Mouse (Mus musculus) kidney, embryonic 14.5 days (tissue): ENCODE data around the gene Atp6v1b1. TPM values are rescaled to one million over a fixed set of nuclear protein-coding genes. Genes with fewer than 3 reads are reported as not detected.

Source experiments
- ATAC-seq: fragments of 200-750 bp; cut with Nextera tagmentation; 2 replicates; pipeline ENCODE4 v1.8.0; 2017; ENCODE audit warnings: moderate number of reproducible peaks, mild to moderate bottlenecking, moderate TSS enrichment, moderate library complexity; ENCODE audit not compliant: low FRiP score, low TSS enrichment
- H3K27ac ChIP-seq: fragments of 300-500 bp; sonication (generic); 2 replicates; pipeline ENCODE4 v1.5.1; 2014; ENCODE audit warnings: low read depth, mild to moderate bottlenecking, low read length, moderate library complexity, mixed read lengths
- H3K27me3 ChIP-seq: fragments of 300-500 bp; sonication (generic); 2 replicates; pipeline ENCODE4 v1.6.1; 2014; ENCODE audit warnings: mild to moderate bottlenecking, low read length; ENCODE audit not compliant: control insufficient read depth, insufficient read depth
- H3K36me3 ChIP-seq: fragments of 300-500 bp; sonication (generic); 2 replicates; pipeline ENCODE4 v1.6.1; 2014; ENCODE audit warnings: low read length, mixed read lengths; ENCODE audit not compliant: control insufficient read depth, insufficient read depth
- H3K4me1 ChIP-seq: fragments of 300-500 bp; sonication (generic); 2 replicates; pipeline ENCODE4 v1.6.1; 2014; ENCODE audit warnings: low read length, mixed read lengths; ENCODE audit not compliant: control insufficient read depth, insufficient read depth
- H3K4me2 ChIP-seq: fragments of 300-500 bp; sonication (generic); replicated peaks from 2 replicates; pipeline ENCODE4 v1.6.1; 2014; ENCODE audit warnings: low read depth, mild to moderate bottlenecking, low read length
- H3K4me3 ChIP-seq: fragments of 300-500 bp; sonication (generic); 2 replicates; pipeline ENCODE4 v1.5.1; 2014; ENCODE audit warnings: mild to moderate bottlenecking, low read length
- H3K9ac ChIP-seq: fragments of 300-500 bp; sonication (generic); 2 replicates; pipeline ENCODE4 v1.6.1; 2014; ENCODE audit warnings: low read depth, mild to moderate bottlenecking, low read length, moderate library complexity
- H3K9me3 ChIP-seq: fragments of 300-500 bp; sonication (generic); 2 replicates; pipeline ENCODE4 v1.6.1; 2016; ENCODE audit warnings: low read length; ENCODE audit not compliant: control insufficient read depth
- WGBS: fragments of 180-500 bp; shearing (Covaris S2); extraction: QIAGEN DNeasy Blood & Tissue Kit; methylation state at CpG from one replicate; pipeline ENCODE4 v1.1.7; 2014; 5-methylcytosine and 5-hydroxymethylcytosine counted together
- polyA plus RNA-seq: library from polyadenylated mRNA; unstranded; fragments of >200 nt; fragmentation: Nextera tagmentation; extraction: Ambion mirVana; gene quantifications from 2 replicates; pipeline ENCODE4 v1.2.1, GENCODE M21; 2014

Atp6v1b1 gene
- polyA plus RNA-seq, 1 experiment from 2014 or later, result 3.6 TPM

DNA sequence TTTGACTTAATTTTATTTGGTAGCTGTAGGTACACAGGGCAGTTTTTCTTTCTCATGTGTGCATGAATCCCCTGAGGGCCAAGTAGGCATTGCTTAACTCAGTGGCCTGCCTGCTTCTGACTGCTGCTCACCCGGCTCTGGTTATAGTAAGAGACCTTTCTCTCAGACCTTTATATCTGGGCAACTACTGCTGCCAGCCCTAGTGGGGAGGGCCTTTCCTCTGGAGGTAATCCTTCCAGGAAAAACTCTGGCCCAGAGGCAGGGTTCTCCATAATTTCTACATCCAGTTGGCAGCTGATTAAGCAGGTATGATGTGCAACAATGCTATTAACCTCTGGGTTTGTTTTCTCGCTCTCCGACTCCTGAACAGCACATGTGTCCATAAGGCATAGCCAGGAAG, 60.1 kb downstream of the Atp6v1b1 start:
- Histone ChIP-seq H3K9ac (no peak overlapping the region), H3K4me3 (no peak overlapping the region), H3K27me3 (no peaks in the 10 kb centered on the region), H3K4me2 (no peak overlapping the region), H3K9me3 (no peaks in the 10 kb centered on the region), H3K27ac (no peak overlapping the region), H3K36me3 (peaks cover 46% of the 10 kb centered on the region), H3K4me1 (no peaks in the 10 kb centered on the region)
- WGBS, result 90% methylated on average over 3 of the region's 3 CpGs
- ATAC-seq, result no peak

Other genes starting within 250 kb of the Atp6v1b1 start
- gene Dguok, start 236.0 kb upstream of the Atp6v1b1 start, polyA plus RNA-seq, result 69.3 and 78.2 TPM in 2 replicates
- 4.0 and 7.6 TPM in 2 replicates for gene Actg2, start 206.7 kb upstream of the Atp6v1b1 start, polyA plus RNA-seq
- 19.1 and 24.2 TPM in 2 replicates for gene Stambp, start 170.3 kb upstream of the Atp6v1b1 start, polyA plus RNA-seq
- not detected in 2 replicates for gene Clec4f, start 86.8 kb upstream of the Atp6v1b1 start, polyA plus RNA-seq
- gene Cd207, start 65.1 kb upstream of the Atp6v1b1 start, polyA plus RNA-seq, result not detected in 2 replicates
- gene Vax2, start 31.7 kb upstream of the Atp6v1b1 start, polyA plus RNA-seq, result not detected in 2 replicates
- gene Ankrd53, start 19.7 kb downstream of the Atp6v1b1 start, polyA plus RNA-seq, result 0.21 and 0.28 TPM in 2 replicates
- 59.8 and 67.3 TPM in 2 replicates for gene Tex261, start 32.8 kb downstream of the Atp6v1b1 start, polyA plus RNA-seq
- 42.7 and 43.5 TPM in 2 replicates for gene Nagk, start 52.0 kb downstream of the Atp6v1b1 start, polyA plus RNA-seq
- 18.2 and 22.0 TPM in 2 replicates for gene Paip2b, start 88.8 kb downstream of the Atp6v1b1 start, polyA plus RNA-seq
- 72.4 and 93.1 TPM in 2 replicates for gene Zfp638, start 124.1 kb downstream of the Atp6v1b1 start, polyA plus RNA-seq